Mouse (Mus musculus) intestine, embryonic 16.5 days (tissue): Measurements from ENCODE around the gene BC030870. TPM values are rescaled to one million over a fixed set of nuclear protein-coding genes. Genes with fewer than 3 reads are reported as not detected.

Experiments
- ATAC-seq: fragments of 200-750 bp; cut with Nextera tagmentation; 2 replicates; pipeline ENCODE4 v1.8.0; 2017; ENCODE audit warnings: moderate TSS enrichment, moderate library complexity
- H3K27ac ChIP-seq: fragments of 300-500 bp; sonication (generic); 2 replicates; pipeline ENCODE4 v1.5.1; 2014; ENCODE audit warnings: mild to moderate bottlenecking, low read length
- H3K27me3 ChIP-seq: fragments of 300-500 bp; sonication (generic); replicated peaks from 2 replicates; pipeline ENCODE4 v1.6.1; 2014; ENCODE audit warnings: low read length, control low read depth, mixed read lengths; ENCODE audit not compliant: control insufficient read depth, insufficient read depth
- H3K36me3 ChIP-seq: fragments of 300-500 bp; sonication (generic); 2 replicates; pipeline ENCODE4 v1.6.1; 2014; ENCODE audit warnings: low read length, control low read depth; ENCODE audit not compliant: control insufficient read depth, insufficient read depth
- H3K4me1 ChIP-seq: fragments of 300-500 bp; sonication (generic); 2 replicates; pipeline ENCODE4 v1.6.1; 2014; ENCODE audit warnings: low read length, control low read depth, mixed read lengths; ENCODE audit not compliant: control insufficient read depth, insufficient read depth
- H3K4me2 ChIP-seq: fragments of 300-500 bp; sonication (generic); 2 replicates; pipeline ENCODE4 v1.6.1; 2014; ENCODE audit warnings: low read depth, low read length, control low read depth
- H3K4me3 ChIP-seq: fragments of 300-500 bp; sonication (generic); 2 replicates; pipeline ENCODE4 v1.5.1; 2014; ENCODE audit warnings: mild to moderate bottlenecking, low read length
- H3K9ac ChIP-seq: fragments of 300-500 bp; sonication (generic); 2 replicates; pipeline ENCODE4 v1.6.1; 2014; ENCODE audit warnings: low read depth, low read length
- H3K9me3 ChIP-seq: fragments of 300-500 bp; sonication (generic); 2 replicates; pipeline ENCODE4 v1.6.1; 2016; ENCODE audit warnings: low read length, control low read depth; ENCODE audit not compliant: control insufficient read depth
- whole genome bisulfite sequencing: fragments of 180-500 bp; shearing (Covaris S2); extraction: QIAGEN DNeasy Blood & Tissue Kit; methylation state at CpG from one replicate; pipeline ENCODE4 v1.1.7; 2014; 5-methylcytosine and 5-hydroxymethylcytosine counted together
- polyA plus RNA-seq: library from polyadenylated mRNA; unstranded; fragments of >200 nt; fragmentation: Nextera tagmentation; extraction: Ambion mirVana; gene quantifications from 2 replicates; pipeline ENCODE4 v1.2.1, GENCODE M21; 2015

Gene BC030870
- polyA plus RNA-seq, 1 experiment from 2014 or later, result 45.3 TPM

- Histone ChIP-seq H3K36me3 (no peaks in the 10 kb centered on the region), H3K27ac (no peak overlapping the region), H3K4me1 (no peaks in the 10 kb centered on the region), H3K4me2 (no peak overlapping the region), H3K4me3 (no peak overlapping the region), H3K27me3 (no peaks in the 10 kb centered on the region), H3K9ac (no peak overlapping the region), H3K9me3 (no peaks in the 10 kb centered on the region)
- 89% methylated on average over 12 of the region's 12 CpGs for WGBS
- no peak for ATAC-seq
These were observed 41.2 kb downstream of the BC030870 start for GRCm38 (mm10) chr8:65088120-65088519.

- 70% methylated on average over 8 of the region's 8 CpGs for WGBS
- Histone ChIP-seq H3K9ac (no peak overlapping the region), H3K27me3 (no peaks in the 10 kb centered on the region), H3K9me3 (no peaks in the 10 kb centered on the region), H3K27ac (no peak overlapping the region), H3K36me3 (no peaks in the 10 kb centered on the region), H3K4me2 (no peak overlapping the region), H3K4me3 (no peak overlapping the region), H3K4me1 (no peaks in the 10 kb centered on the region)
- no peak for ATAC-seq
These were observed 41.7 kb downstream of the BC030870 start for GRCm38 (mm10) chr8:65087711-65088110.

- no peak for ATAC-seq
- Histone ChIP-seq H3K4me1 (no peaks in the 10 kb centered on the region), H3K9ac (no peak overlapping the region), H3K27me3 (no peaks in the 10 kb centered on the region), H3K4me2 (no peak overlapping the region), H3K4me3 (no peak overlapping the region), H3K36me3 (no peaks in the 10 kb centered on the region), H3K9me3 (no peaks in the 10 kb centered on the region), H3K27ac (no peak overlapping the region)
- WGBS, result 80% methylated on average over 2 of the region's 2 CpGs
These were observed 43.7 kb downstream of the BC030870 start for GRCm38 (mm10) chr8:65085680-65086079.

GRCm38 (mm10) chr8:65080731-65081130 lies 48.6 kb downstream of the BC030870 start:
- ATAC-seq, result no peak
- Histone ChIP-seq H3K4me2 (no peak overlapping the region), H3K27ac (no peak overlapping the region), H3K4me1 (no peaks in the 10 kb centered on the region), H3K36me3 (no peaks in the 10 kb centered on the region), H3K4me3 (no peak overlapping the region), H3K27me3 (no peaks in the 10 kb centered on the region), H3K9ac (no peak overlapping the region), H3K9me3 (no peaks in the 10 kb centered on the region)
- 71% methylated on average over 9 of the region's 9 CpGs for WGBS

GRCm38 (mm10) chr8:65074733-65075132 lies 54.6 kb downstream of the BC030870 start, which contains the start of gene Gm10663:
TSS of gene Gm10663 (plus strand) at chr8:65075033.
- Histone ChIP-seq H3K27ac (no peak within 1 kb of the TSS), H3K4me3 (no peak within 1 kb of the TSS), H3K36me3 (no peaks in the 10 kb centered on the region), H3K27me3 (no peaks in the 10 kb centered on the region), H3K4me2 (no peak within 1 kb of the TSS), H3K9me3 (no peaks in the 10 kb centered on the region), H3K4me1 (no peaks in the 10 kb centered on the region), H3K9ac (no peak within 1 kb of the TSS)
- 79% methylated on average over 2 of the region's 2 CpGs for WGBS
- ATAC-seq, result no peak

- H3K4me2 ChIP-seq, result no peak overlapping the region
- ATAC-seq, result no peak
- H3K27me3 ChIP-seq, result no peaks in the 10 kb centered on the region
- H3K9ac ChIP-seq, result no peak overlapping the region
- no peaks in the 10 kb centered on the region for H3K9me3 ChIP-seq
- 65% methylated on average over 4 of the region's 4 CpGs for WGBS
- H3K4me3 ChIP-seq, result no peak overlapping the region
- H3K27ac ChIP-seq, result no peak overlapping the region
- H3K4me1 ChIP-seq, result no peaks in the 10 kb centered on the region
- H3K36me3 ChIP-seq, result no peaks in the 10 kb centered on the region
These were observed 58.4 kb downstream of the BC030870 start for GRCm38 (mm10) chr8:65070996-65071395.

- no peak for ATAC-seq
- Histone ChIP-seq H3K36me3 (no peaks in the 10 kb centered on the region), H3K27ac (no peak overlapping the region), H3K9me3 (no peaks in the 10 kb centered on the region), H3K4me3 (no peak overlapping the region), H3K27me3 (no peaks in the 10 kb centered on the region), H3K4me1 (no peaks in the 10 kb centered on the region), H3K9ac (no peak overlapping the region), H3K4me2 (no peak overlapping the region)
- 82% methylated on average over 4 of the region's 4 CpGs for WGBS
These were observed 60.9 kb downstream of the BC030870 start for GRCm38 (mm10) chr8:65068473-65068819.

GRCm38 (mm10) chr8:65067694-65068472 lies 61.5 kb downstream of the BC030870 start:
- H3K4me1 ChIP-seq, result no peaks in the 10 kb centered on the region
- H3K27ac ChIP-seq, result no peak overlapping the region
- no peaks in the 10 kb centered on the region for H3K9me3 ChIP-seq
- WGBS, result 39% methylated on average over 10 of the region's 10 CpGs
- no peak overlapping the region for H3K9ac ChIP-seq
- H3K4me2 ChIP-seq, result no peak overlapping the region
- no peaks in the 10 kb centered on the region for H3K36me3 ChIP-seq
- no peak overlapping the region for H3K4me3 ChIP-seq
- no peaks in the 10 kb centered on the region for H3K27me3 ChIP-seq
- no peak for ATAC-seq

- ATAC-seq, result no peak
- H3K36me3 ChIP-seq, result no peaks in the 10 kb centered on the region
- H3K9ac ChIP-seq, result no peak overlapping the region
- 93% methylated on average over 4 of the region's 4 CpGs for WGBS
- H3K27ac ChIP-seq, result no peak overlapping the region
- no peaks in the 10 kb centered on the region for H3K27me3 ChIP-seq
- no peaks in the 10 kb centered on the region for H3K9me3 ChIP-seq
- H3K4me1 ChIP-seq, result no peaks in the 10 kb centered on the region
- H3K4me2 ChIP-seq, result no peak overlapping the region
- no peak overlapping the region for H3K4me3 ChIP-seq
These were observed 62.3 kb downstream of the BC030870 start for GRCm38 (mm10) chr8:65067031-65067430.

GRCm38 (mm10) chr8:65065622-65066021 lies 63.7 kb downstream of the BC030870 start:
- WGBS, result 94% methylated on average over 3 of the region's 3 CpGs
- H3K27me3 ChIP-seq, result no peaks in the 10 kb centered on the region
- no peak for ATAC-seq
- H3K4me1 ChIP-seq, result no peaks in the 10 kb centered on the region
- no peak overlapping the region for H3K27ac ChIP-seq
- H3K9ac ChIP-seq, result no peak overlapping the region
- H3K36me3 ChIP-seq, result no peaks in the 10 kb centered on the region
- H3K4me2 ChIP-seq, result no peak overlapping the region
- H3K4me3 ChIP-seq, result no peak overlapping the region
- H3K9me3 ChIP-seq, result no peaks in the 10 kb centered on the region
